Mouse (Mus musculus): ENCODE measurements around the gene Cntnap1.

The Cntnap1 gene

GRCm38 (mm10) chr11:101236782-101237181 lies 66.5 kb downstream of the Cntnap1 start:
- ATAC-seq (ENCODE audit: insufficient number of reproducible peaks, low FRiP score, low TSS enrichment): no peak

DNA sequence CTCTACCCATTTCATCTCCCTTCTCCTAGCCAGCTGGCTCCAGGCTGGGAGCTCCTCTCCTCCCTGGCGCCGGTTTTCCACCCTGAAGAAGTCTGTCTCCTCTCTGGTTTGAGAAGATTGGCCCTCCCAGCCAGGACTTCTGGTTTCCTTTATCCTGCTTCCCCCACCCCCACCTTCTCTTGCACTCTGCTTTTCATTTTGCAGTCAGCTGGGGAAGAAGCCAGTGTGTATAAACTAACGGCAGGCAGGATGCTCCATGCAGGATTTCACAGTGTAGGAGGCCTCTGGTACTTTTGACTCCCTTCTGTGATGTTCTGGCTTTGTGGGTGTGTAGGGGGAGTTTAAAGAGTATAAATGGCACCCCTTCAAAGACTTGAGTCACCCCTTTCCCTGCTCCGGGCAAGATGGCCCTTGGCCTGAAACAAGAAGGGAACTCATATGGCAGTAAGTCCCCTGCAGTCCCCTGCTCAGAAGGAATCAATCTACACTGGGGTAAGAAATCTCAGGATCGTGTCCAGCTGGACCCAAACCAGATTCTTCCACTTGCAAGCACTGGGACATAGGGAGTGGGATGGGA lies 67.8 kb downstream of the Cntnap1 start:
- no peak for ATAC-seq (ENCODE audit: insufficient number of reproducible peaks, low FRiP score, low TSS enrichment)
